Mouse (Mus musculus) subcutaneous adipose tissue, adult 2 months (tissue): ENCODE measurements around the gene Nufip2. TPM values are rescaled to one million over a fixed set of nuclear protein-coding genes. Genes with fewer than 3 reads are reported as not detected.

Experiments
- polyA plus RNA-seq: library from polyadenylated mRNA; depleted of rRNA; stranded (reverse); fragments of >200 nt; gene quantifications from 2 replicates; pipeline ENCODE4 v1.2.3, GENCODE M21; 2012; ENCODE audit warnings: low replicate concordance; rRNA removed

Gene Nufip2
- polyA plus RNA-seq, result 11.6 and 14.3 TPM in 2 replicates

DNA sequence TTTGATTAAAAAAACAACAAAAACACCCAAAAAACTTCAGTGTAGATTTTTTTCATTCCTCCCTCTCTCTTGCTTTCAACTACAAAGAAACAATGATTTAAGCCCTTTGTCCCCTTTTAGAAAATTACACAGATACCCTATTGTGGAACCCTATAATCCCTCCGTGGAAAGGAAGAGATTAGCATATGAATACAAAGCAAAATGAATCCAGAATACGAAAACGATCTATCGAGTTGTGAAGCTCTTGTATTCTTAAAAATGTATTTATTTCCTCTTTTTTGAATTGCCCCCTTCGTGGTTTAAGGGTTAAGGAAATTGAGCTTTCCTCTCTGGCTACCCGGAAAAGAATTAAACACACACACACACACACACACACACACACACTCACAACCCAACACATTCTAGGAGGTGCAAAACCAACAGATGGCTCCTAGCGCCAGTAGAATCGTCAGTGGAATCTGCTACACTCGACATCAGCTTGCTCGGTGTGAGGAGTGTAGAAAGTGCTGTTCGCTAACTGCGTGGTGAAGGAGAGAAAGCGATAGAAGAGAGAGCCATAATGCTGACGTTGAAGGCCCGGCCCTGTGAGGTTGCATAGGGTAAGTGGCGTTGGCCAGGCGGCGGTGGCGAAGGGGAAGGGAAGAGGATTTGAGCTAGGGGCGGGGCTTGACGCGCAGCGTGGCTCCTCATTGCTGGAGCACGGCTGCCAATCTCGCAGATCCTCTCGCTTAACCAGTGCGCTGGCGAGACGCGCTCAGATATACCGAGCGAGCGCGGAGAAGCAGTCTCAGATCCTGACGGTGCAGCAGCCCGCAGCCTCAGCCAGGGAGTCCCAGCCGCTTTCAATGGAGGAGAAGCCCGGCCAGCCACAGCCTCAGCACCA lies at the start of gene Nufip2:
TSS of gene Nufip2 (plus strand) at position 773 of the 883 bp plus-strand sequence.

DNA sequence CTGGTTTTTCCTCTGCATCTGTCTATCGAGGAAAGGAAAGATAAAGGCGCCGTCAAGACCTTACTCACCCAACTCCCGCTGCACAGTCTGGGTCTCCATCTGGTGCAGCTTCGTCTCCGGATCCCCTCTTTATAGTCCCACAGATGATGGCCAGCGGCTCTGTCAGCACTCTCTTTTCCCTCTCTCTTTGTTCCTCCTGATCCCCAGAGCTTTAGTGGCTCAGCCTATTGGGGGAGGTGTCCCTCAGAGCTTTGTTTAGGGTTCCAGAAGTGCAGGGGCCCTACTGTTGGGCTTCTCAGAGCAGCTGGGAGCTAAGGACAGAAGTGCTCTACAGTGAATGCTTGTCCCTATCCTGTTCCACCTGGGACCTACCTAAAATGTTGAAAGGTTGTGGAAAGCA lies 39.2 kb downstream of the Nufip2 start, which contains the start of gene Cryba1:
TSS of gene Cryba1 (minus strand) at position 101 of the 400 bp plus-strand sequence.

DNA sequence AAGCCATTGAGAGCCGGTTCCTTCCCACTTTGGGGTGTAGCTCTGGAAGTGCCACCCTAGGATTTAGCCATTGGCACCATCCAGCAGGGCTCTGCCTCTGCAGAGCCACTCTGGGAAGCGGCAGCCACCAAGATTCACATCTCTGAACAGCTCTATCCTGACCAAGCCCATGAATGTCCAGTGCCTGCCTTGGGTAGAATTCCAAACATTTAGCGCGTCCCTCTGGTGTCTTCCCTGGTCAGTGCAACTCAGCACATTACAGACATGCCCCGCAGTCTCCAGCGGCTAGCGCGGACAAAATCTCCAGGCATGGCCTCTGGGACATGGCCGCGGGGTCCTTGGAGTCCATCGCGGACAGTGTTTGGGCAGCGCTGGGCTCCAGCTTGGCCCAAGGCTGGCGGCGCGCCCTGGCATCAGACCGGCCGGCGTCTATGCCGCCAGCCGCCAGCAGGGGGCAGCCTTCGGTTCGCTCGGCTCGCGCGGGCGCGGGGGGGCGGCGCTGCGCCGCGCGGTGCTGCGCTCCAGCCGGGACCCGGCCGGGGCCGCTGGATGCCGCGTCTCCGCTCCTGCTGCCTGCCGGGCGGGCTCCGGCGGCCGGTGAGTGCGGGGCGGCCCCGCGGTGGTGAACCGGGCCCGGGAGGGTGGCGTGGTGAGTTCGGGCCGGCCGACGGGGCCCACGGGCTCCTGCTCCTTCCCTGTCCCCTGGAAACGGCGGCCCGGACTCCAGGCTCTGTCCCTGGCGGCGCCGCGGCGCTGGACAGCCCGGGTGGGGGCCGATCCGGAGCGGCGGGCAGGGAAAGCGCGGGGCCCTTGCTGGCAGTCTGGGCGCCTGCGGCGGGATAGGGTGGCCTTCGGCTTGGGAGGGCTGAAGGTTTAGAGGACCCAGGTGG lies 77.1 kb downstream of the Nufip2 start, which contains the start of gene Myo18a:
TSS of gene Myo18a (plus strand) at position 464 of the 890 bp plus-strand sequence.

DNA sequence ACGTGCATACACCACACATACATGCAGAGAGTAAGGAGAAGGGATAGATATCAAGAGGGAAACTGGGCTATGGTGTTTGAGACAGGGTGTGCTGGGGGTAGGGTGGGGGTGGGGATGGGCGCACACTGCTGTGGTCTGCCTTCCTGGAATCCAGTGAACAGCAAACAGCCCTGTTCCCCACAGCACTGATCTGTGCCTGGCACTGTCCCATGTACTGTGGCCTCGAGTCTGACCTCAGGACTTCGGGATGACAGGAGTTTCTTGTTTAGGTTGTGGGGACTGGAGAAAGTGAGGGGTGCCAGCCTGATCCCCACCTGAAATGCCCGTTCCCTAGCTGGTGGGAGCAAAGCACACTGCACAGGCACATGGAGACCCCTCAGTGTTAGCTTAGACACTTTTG lies 101.8 kb downstream of the Nufip2 start, which contains the start of gene Gm10277:
TSS of gene Gm10277 (minus strand) at position 41 of the 400 bp plus-strand sequence.

Other genes starting within 250 kb of the Nufip2 start
- 20.7 and 52.6 TPM in 2 replicates for gene Coro6, start 223.7 kb upstream of the Nufip2 start, polyA plus RNA-seq
- 15.7 and 68.2 TPM in 2 replicates for gene Ankrd13b, start 196.5 kb upstream of the Nufip2 start, polyA plus RNA-seq
- 64.0 and 82.5 TPM in 2 replicates for gene Git1, start 192.6 kb upstream of the Nufip2 start, polyA plus RNA-seq
- gene Abhd15, start 171.0 kb upstream of the Nufip2 start, polyA plus RNA-seq, result 25.4 and 62.6 TPM in 2 replicates
- gene Trp53i13, start 170.2 kb upstream of the Nufip2 start, polyA plus RNA-seq, result 29.7 and 35.1 TPM in 2 replicates
- not detected in 2 replicates for gene Gm10392, start 167.0 kb upstream of the Nufip2 start, polyA plus RNA-seq
- gene Taok1, start 78.3 kb upstream of the Nufip2 start, polyA plus RNA-seq, result 9.0 and 9.4 TPM in 2 replicates
- gene Cryba1, start 39.1 kb downstream of the Nufip2 start, polyA plus RNA-seq, result not detected in 2 replicates
- gene Myo18a, start 77.1 kb downstream of the Nufip2 start, polyA plus RNA-seq, result 24.1 and 24.5 TPM in 2 replicates
- gene Gm10277, start 101.6 kb downstream of the Nufip2 start, polyA plus RNA-seq, result not detected in 2 replicates
- 0.23 and 0.67 TPM in 2 replicates for gene Pipox, start 207.9 kb downstream of the Nufip2 start, polyA plus RNA-seq
- gene Sez6, start 244.6 kb downstream of the Nufip2 start, polyA plus RNA-seq, result 1.3 and 6.0 TPM in 2 replicates